Mouse (Mus musculus) megakaryocyte, adult 5-6 weeks (primary cell): ENCODE data around the gene Olfr1454. TPM values are rescaled to one million over a fixed set of nuclear protein-coding genes. Genes with fewer than 3 reads are reported as not detected.

ENCODE experiments used
- ATAC-seq: 2 replicates; pipeline ENCODE4 v1.8.0; 2016; ENCODE audit warnings: mild to moderate bottlenecking, inconsistent platforms; ENCODE audit not compliant: poor library complexity, severe bottlenecking
- total RNA-seq, 2 experiments: library from RNA; stranded (forward) in 1 of 2; stranded (reverse) in 1 of 2; fragments of 153-499, 151-499 nt in 1 of 2; fragments of 221-1000, 200-1000 nt in 1 of 2; gene quantifications; 2 replicates each; pipeline versions ENCODE4 v1.2.3 to v1.2.4; 2015 to 2017

Gene Olfr1454
- not detected in 2 replicates for total RNA-seq (2015)
- total RNA-seq (2017) = not detected in 2 replicates

DNA sequence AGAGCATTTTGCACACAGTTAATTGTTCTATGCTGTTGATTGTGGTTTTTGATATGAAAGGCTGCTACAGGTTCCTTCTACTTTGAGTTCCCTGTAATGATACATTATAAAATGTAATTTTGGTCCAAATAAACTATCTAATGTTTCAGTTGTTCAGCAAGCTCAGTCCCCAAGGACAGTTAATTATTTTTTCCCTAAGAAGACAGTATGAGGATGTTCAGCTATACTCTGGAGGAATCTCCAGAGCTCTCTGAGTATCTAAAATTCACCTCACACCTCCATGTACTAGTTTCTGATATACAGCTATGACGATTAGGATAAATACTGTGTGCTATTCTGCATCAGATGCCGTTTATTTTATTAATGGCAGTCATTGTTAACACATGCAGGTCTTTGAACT, at the start of gene Olfr1454:
Gene Olfr1454, plus strand, starts transcription at position 301 of the 400 bp plus-strand sequence.
- ATAC-seq = no peak

DNA sequence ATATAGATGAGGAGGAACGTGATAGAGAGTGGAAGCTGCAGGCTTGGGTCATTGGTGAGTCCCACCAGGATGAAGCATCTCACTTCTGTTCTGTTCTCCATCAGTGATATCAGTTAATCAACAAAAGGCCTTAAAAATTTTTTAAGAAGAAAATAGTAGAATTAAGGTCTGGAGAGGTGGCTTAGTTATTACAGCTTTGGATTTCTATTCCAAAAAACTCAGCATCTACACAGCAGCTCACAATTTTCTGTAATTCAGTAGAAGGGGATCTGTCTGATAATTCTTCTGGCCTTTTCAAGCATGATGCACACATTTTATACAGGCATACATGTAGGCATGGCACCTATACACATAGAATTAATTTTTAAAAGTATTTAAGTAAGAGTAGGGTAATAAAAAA, 32.2 kb upstream of the Olfr1454 start, which contains the start of gene Olfr1453:
Gene Olfr1453, minus strand, starts transcription at position 101 of the 400 bp plus-strand sequence.
- ATAC-seq = no peak

DNA sequence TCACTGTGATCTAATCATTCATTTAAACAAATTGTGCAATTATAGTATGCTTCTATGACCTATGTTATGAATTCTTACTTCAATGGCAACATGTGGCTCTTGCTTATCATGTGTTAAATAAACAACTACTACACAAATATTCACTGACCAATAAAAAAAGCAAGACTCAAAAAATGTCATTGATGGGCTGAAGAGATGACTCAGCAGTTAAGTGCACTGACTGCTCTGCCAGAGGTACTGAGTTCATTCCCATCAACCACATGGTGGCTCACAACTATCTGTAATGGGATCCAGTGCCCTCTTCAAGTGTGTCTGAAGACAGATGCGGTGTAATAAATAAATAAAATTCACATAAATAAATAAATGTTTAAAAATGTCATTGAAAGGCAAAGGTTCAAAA, 33.5 kb downstream of the Olfr1454 start:
- ATAC-seq = no peak

DNA sequence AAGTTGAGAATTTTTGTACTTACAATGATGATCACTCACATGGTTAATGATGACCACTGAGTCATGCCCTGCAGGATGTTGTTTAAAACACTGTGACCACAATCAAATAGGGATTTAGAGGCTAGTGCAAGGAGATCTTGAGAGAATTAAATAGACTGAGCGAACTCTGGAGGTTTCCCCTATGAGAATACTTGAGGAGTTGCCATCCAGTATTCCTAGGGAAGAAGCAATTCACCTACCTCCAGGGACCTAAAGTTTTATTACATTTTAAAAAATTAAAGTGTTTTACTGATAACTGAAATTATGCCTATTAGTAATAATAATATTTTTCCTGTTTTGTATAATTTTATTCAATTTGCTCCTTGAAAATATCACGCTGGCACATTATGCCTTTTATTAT, 37.4 kb downstream of the Olfr1454 start, which contains the start of gene Olfr1457:
Gene Olfr1457, minus strand, starts transcription at position 101 of the 400 bp plus-strand sequence.
- ATAC-seq = no peak

DNA sequence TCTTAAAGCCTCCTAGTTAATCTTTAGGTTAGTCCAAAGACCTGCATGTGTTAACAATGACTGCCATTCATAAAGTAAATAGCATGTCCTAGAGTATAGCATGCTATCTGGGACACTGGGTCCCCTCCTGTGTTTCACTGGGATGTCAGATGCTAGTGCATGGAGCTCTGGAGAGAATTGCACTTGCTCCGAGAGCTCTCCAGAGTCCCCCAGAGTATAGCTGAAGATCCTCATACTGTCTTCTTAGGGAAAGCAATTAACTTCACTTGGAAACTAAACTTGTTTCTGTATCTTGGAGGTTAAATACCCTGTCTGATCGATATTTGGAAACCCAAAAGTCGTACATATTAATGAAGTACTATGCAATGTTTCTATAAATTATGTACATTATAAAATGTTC, 46.3 kb downstream of the Olfr1454 start, which contains the start of gene Olfr1458:
Gene Olfr1458, minus strand, starts transcription at position 101 of the 400 bp plus-strand sequence.
- ATAC-seq = no peak

Other genes with a start within 250 kb of the Olfr1454 start
- gene Gm5244, start 213.9 kb upstream of the Olfr1454 start, total RNA-seq (2015) = not detected in 2 replicates
- gene Gm5244, start 213.9 kb upstream of the Olfr1454 start, total RNA-seq (2017) = not detected in 2 replicates
- 0.62 TPM in 1 of 2 replicates, not detected in the other for gene Olfr1444, start 203.3 kb upstream of the Olfr1454 start, total RNA-seq (2015)
- gene Olfr1444, start 203.3 kb upstream of the Olfr1454 start, total RNA-seq (2017) = 0.44 TPM in 1 of 2 replicates, not detected in the other
- gene Olfr1445, start 176.8 kb upstream of the Olfr1454 start, total RNA-seq (2015) = not detected in 2 replicates
- gene Olfr1445, start 176.8 kb upstream of the Olfr1454 start, total RNA-seq (2017) = not detected in 2 replicates
- not detected in 2 replicates for gene Olfr1446, start 167.1 kb upstream of the Olfr1454 start, total RNA-seq (2015)
- gene Olfr1446, start 167.1 kb upstream of the Olfr1454 start, total RNA-seq (2017) = not detected in 2 replicates
- not detected in 2 replicates for gene Olfr1447, start 156.9 kb upstream of the Olfr1454 start, total RNA-seq (2015)
- not detected in 2 replicates for gene Olfr1447, start 156.9 kb upstream of the Olfr1454 start, total RNA-seq (2017)
- not detected in 2 replicates for gene Olfr1448, start 136.2 kb upstream of the Olfr1454 start, total RNA-seq (2015)
- not detected in 2 replicates for gene Olfr1448, start 136.2 kb upstream of the Olfr1454 start, total RNA-seq (2017)
- not detected in 2 replicates for gene Olfr1449, start 129.8 kb upstream of the Olfr1454 start, total RNA-seq (2015)
- gene Olfr1449, start 129.8 kb upstream of the Olfr1454 start, total RNA-seq (2017) = not detected in 2 replicates
- 0.11 TPM in 1 of 2 replicates, not detected in the other for gene Olfr1450, start 110.4 kb upstream of the Olfr1454 start, total RNA-seq (2015)
- not detected in 2 replicates for gene Olfr1450, start 110.4 kb upstream of the Olfr1454 start, total RNA-seq (2017)
- gene Olfr1451, start 65.6 kb upstream of the Olfr1454 start, total RNA-seq (2015) = not detected in 2 replicates
- not detected in 2 replicates for gene Olfr1451, start 65.6 kb upstream of the Olfr1454 start, total RNA-seq (2017)
- gene Olfr1453, start 32.3 kb upstream of the Olfr1454 start, total RNA-seq (2015) = not detected in 2 replicates
- gene Olfr1453, start 32.3 kb upstream of the Olfr1454 start, total RNA-seq (2017) = not detected in 2 replicates
- gene Olfr1457, start 37.3 kb downstream of the Olfr1454 start, total RNA-seq (2015) = not detected in 2 replicates
- gene Olfr1457, start 37.3 kb downstream of the Olfr1454 start, total RNA-seq (2017) = not detected in 2 replicates
- gene Olfr1458, start 46.2 kb downstream of the Olfr1454 start, total RNA-seq (2015) = not detected in 2 replicates
- gene Olfr1458, start 46.2 kb downstream of the Olfr1454 start, total RNA-seq (2017) = not detected in 2 replicates
- 0.09 TPM in 1 of 2 replicates, not detected in the other for gene Olfr1459, start 88.9 kb downstream of the Olfr1454 start, total RNA-seq (2015)
- gene Olfr1459, start 88.9 kb downstream of the Olfr1454 start, total RNA-seq (2017) = not detected in 2 replicates
- gene Olfr1461, start 102.4 kb downstream of the Olfr1454 start, total RNA-seq (2015) = not detected in 2 replicates
- not detected in 2 replicates for gene Olfr1461, start 102.4 kb downstream of the Olfr1454 start, total RNA-seq (2017)
- gene Olfr1462, start 125.1 kb downstream of the Olfr1454 start, total RNA-seq (2015) = not detected in 2 replicates
- gene Olfr1462, start 125.1 kb downstream of the Olfr1454 start, total RNA-seq (2017) = not detected in 2 replicates
- not detected in 2 replicates for gene Olfr1463, start 170.7 kb downstream of the Olfr1454 start, total RNA-seq (2015)
- not detected in 2 replicates for gene Olfr1463, start 170.7 kb downstream of the Olfr1454 start, total RNA-seq (2017)